29 mouse cellular contexts compared by ENCODE assay signal in genomic region chr3:55378591-55378990, GRCm38 (mm10).
"Had no signal": no experiment of that assay in that cellular context is flagged by ENCODE, and none has a peak within 500 bp of the region (broad histone marks: within the 10 kb centered on the region; RNA-seq: fewer than 3 reads in every experiment).

No protein-coding gene starts in this region.

- DNase-seq: left cerebral cortex, postnatal 4 days; liver; liver, embryonic 13.5 days; liver, postnatal 0 days; lung, adult 18-20 months; lung, adult 2 months; lung, embryonic 14.5 days; lung, postnatal 10 days; lung, postnatal 14 days; lung, postnatal 36 days; lung, postnatal 4 days; midbrain, embryonic 14.5 days had no signal

- H3K4me3 ChIP-seq: limb, embryonic 10.5 days; limb, embryonic 12.5 days; limb, embryonic 13.5 days; limb, embryonic 15.5 days; liver, embryonic 12.5 days; liver, embryonic 13.5 days; liver, embryonic 15.5 days; lung, embryonic 15.5 days; megakaryocyte, embryonic 14.5 days; midbrain, embryonic 10.5 days; midbrain, embryonic 12.5 days; midbrain, embryonic 13.5 days; midbrain, embryonic 15.5 days; myocyte had no signal

- H3K27ac ChIP-seq: limb, embryonic 12.5 days; limb, embryonic 13.5 days; limb, embryonic 15.5 days; liver, embryonic 12.5 days; liver, embryonic 13.5 days; liver, embryonic 14.5 days; liver, embryonic 15.5 days; lung, embryonic 15.5 days; macrophage; midbrain, embryonic 10.5 days; midbrain, embryonic 12.5 days; midbrain, embryonic 13.5 days; midbrain, embryonic 15.5 days had no signal

- ATAC-seq: liver, embryonic 12.5 days; liver, postnatal 0 days; lung, postnatal 0 days; midbrain, embryonic 13.5 days; midbrain, embryonic 15.5 days; midbrain, embryonic 16.5 days had no signal
